Mouse (Mus musculus): Measurements from ENCODE around the gene Rxfp4. TPM values are rescaled to one million over a fixed set of nuclear protein-coding genes. Genes with fewer than 3 reads are reported as not detected.
A peak's percentile ranks its signal among the peaks of the same experiment; 100 is the strongest.

Rxfp4 gene
- polyA plus RNA-seq, 1 experiment = 0.06 TPM

- 13% methylated on average over 15 of the region's 15 CpGs for WGBS
- Histone ChIP-seq H3K27me3 (replicated peaks; ENCODE audit: control insufficient read depth, insufficient read depth, low read length) (no peaks in the 10 kb centered on the region), H3K4me3 (ENCODE audit: insufficient read depth, low read depth, low read length) (peak overlapping the region; percentile 88), H3K27ac (ENCODE audit: insufficient read depth, low read depth, low read length) (peak overlapping the region; percentile 68), H3K36me3 (ENCODE audit: control insufficient read depth, insufficient read depth, low read length) (no peaks in the 10 kb centered on the region), H3K4me1 (ENCODE audit: control insufficient read depth, insufficient read depth, low read length) (peaks cover 48% of the 10 kb centered on the region)
- no peak for TF ChIP-seq POLR2A (IDR thresholded peaks at IDR 0.05; ENCODE audit: low read depth, low read length)
- TF ChIP-seq CTCF (conservative IDR thresholded peaks at IDR 0.05; ENCODE audit: insufficient read depth, insufficient read length, low read depth, low read length) = no peak
- DNase-seq = peak; percentile 58
Observed at GRCm38 (mm10) chr3:88623346-88624135, 29.4 kb downstream of the Rxfp4 start.

DNA sequence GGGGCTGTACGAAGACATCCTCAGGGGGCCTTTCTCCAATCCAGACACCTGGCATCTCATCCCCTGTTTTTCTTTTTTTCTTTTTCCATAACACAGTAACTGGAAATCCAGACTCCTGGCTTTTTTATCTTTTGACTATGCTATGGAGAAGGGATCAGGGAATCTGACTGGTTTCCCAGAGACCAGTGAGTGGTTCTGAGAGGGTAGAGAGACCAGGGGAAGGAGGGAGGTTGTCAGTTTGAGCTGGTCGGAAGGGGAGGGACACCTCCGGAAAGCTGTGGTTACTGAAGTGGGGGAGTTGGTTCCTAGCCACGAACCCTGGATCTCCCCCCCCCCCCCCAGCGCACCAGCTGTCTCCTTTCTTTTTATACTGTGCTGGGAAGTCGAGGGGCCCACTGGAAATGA is 30.0 kb downstream of the Rxfp4 start:
- Histone ChIP-seq H3K4me1 (ENCODE audit: control insufficient read depth, insufficient read depth, low read length) (peaks cover 50% of the 10 kb centered on the region), H3K36me3 (ENCODE audit: control insufficient read depth, insufficient read depth, low read length) (no peaks in the 10 kb centered on the region), H3K27me3 (replicated peaks; ENCODE audit: control insufficient read depth, insufficient read depth, low read length) (no peaks in the 10 kb centered on the region), H3K4me3 (ENCODE audit: insufficient read depth, low read depth, low read length) (peak overlapping the region; percentile 88), H3K27ac (ENCODE audit: insufficient read depth, low read depth, low read length) (peak overlapping the region; percentile 68)
- TF ChIP-seq POLR2A (IDR thresholded peaks at IDR 0.05; ENCODE audit: low read depth, low read length) (no peak), CTCF (conservative IDR thresholded peaks at IDR 0.05; ENCODE audit: insufficient read depth, insufficient read length, low read depth, low read length) (no peak)
- DNase-seq = peak; percentile 65
- WGBS = 7% methylated on average over 6 of the region's 6 CpGs

GRCm38 (mm10) chr3:88622113-88622940 is 30.6 kb downstream of the Rxfp4 start:
- peak; percentile 81 for DNase-seq
- H3K27ac ChIP-seq (ENCODE audit: insufficient read depth, low read depth, low read length) = peak overlapping the region; percentile 69
- H3K4me3 ChIP-seq (ENCODE audit: insufficient read depth, low read depth, low read length) = peak overlapping the region; percentile 88
- 4% methylated on average over 24 of the region's 24 CpGs for WGBS
- TF ChIP-seq POLR2A (IDR thresholded peaks at IDR 0.05; ENCODE audit: low read depth, low read length) (no peak), CTCF (conservative IDR thresholded peaks at IDR 0.05; ENCODE audit: insufficient read depth, insufficient read length, low read depth, low read length) (no peak)
- peaks cover 50% of the 10 kb centered on the region for H3K4me1 ChIP-seq (ENCODE audit: control insufficient read depth, insufficient read depth, low read length)
- H3K27me3 ChIP-seq (replicated peaks; ENCODE audit: control insufficient read depth, insufficient read depth, low read length) = no peaks in the 10 kb centered on the region
- no peaks in the 10 kb centered on the region for H3K36me3 ChIP-seq (ENCODE audit: control insufficient read depth, insufficient read depth, low read length)

DNA sequence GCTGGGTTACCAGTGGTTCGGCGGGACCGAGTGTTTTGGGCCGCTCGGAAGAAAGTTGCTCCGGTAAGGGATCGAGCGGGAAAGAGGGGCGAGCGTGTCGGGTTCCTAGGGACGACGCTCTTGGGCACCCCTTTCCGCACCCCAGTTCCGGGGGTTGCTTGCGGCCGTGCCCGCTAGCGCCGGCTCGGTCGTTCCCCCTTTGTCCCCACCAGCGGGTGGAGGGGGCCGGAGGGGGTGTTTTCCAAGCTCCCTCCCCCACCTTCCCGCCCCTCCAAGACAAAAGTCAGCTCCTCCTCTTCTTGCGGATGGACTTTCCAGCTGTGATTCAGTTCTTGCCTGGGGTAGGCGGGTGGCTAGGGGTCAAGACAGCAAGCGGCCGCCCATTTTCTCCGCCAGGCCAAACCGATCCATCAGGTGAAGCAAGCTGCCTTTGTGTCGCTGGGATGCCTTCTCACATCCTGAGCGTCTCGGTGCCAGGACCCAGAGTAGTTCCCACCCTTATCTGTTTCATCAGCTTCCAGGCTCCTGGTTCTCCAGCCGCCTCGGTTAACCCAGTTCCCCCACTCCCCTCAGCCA is 31.3 kb downstream of the Rxfp4 start:
- DNase-seq = peak; percentile 89
- H3K27me3 ChIP-seq (replicated peaks; ENCODE audit: control insufficient read depth, insufficient read depth, low read length) = no peaks in the 10 kb centered on the region
- H3K27ac ChIP-seq (ENCODE audit: insufficient read depth, low read depth, low read length) = peak overlapping the region; percentile 93
- peak overlapping the region; percentile 88 for H3K4me3 ChIP-seq (ENCODE audit: insufficient read depth, low read depth, low read length)
- WGBS = 1% methylated on average over 36 of the region's 36 CpGs
- H3K36me3 ChIP-seq (ENCODE audit: control insufficient read depth, insufficient read depth, low read length) = no peaks in the 10 kb centered on the region
- TF ChIP-seq CTCF (conservative IDR thresholded peaks at IDR 0.05; ENCODE audit: insufficient read depth, insufficient read length, low read depth, low read length) (no peak), POLR2A (IDR thresholded peaks at IDR 0.05; ENCODE audit: low read depth, low read length) (peak; percentile 15)
- peaks cover 47% of the 10 kb centered on the region for H3K4me1 ChIP-seq (ENCODE audit: control insufficient read depth, insufficient read depth, low read length)

GRCm38 (mm10) chr3:88620992-88621536 is 31.9 kb downstream of the Rxfp4 start:
- H3K4me3 ChIP-seq (ENCODE audit: insufficient read depth, low read depth, low read length) = peak overlapping the region; percentile 88
- under 1% methylated on average over 64 of the region's 64 CpGs for WGBS
- no peaks in the 10 kb centered on the region for H3K36me3 ChIP-seq (ENCODE audit: control insufficient read depth, insufficient read depth, low read length)
- H3K4me1 ChIP-seq (ENCODE audit: control insufficient read depth, insufficient read depth, low read length) = peaks cover 41% of the 10 kb centered on the region
- peak overlapping the region; percentile 93 for H3K27ac ChIP-seq (ENCODE audit: insufficient read depth, low read depth, low read length)
- no peaks in the 10 kb centered on the region for H3K27me3 ChIP-seq (replicated peaks; ENCODE audit: control insufficient read depth, insufficient read depth, low read length)
- no peak for TF ChIP-seq CTCF (conservative IDR thresholded peaks at IDR 0.05; ENCODE audit: insufficient read depth, insufficient read length, low read depth, low read length)
- peak; percentile 41 for TF ChIP-seq POLR2A (IDR thresholded peaks at IDR 0.05; ENCODE audit: low read depth, low read length)
- DNase-seq = peak; percentile 88

GRCm38 (mm10) chr3:88620146-88620991 is 32.6 kb downstream of the Rxfp4 start:
- H3K4me1 ChIP-seq (ENCODE audit: control insufficient read depth, insufficient read depth, low read length) = peaks cover 36% of the 10 kb centered on the region
- no peaks in the 10 kb centered on the region for H3K27me3 ChIP-seq (replicated peaks; ENCODE audit: control insufficient read depth, insufficient read depth, low read length)
- no peak for DNase-seq
- TF ChIP-seq POLR2A (IDR thresholded peaks at IDR 0.05; ENCODE audit: low read depth, low read length) (no peak), CTCF (conservative IDR thresholded peaks at IDR 0.05; ENCODE audit: insufficient read depth, insufficient read length, low read depth, low read length) (no peak)
- peak overlapping the region; percentile 93 for H3K27ac ChIP-seq (ENCODE audit: insufficient read depth, low read depth, low read length)
- no peaks in the 10 kb centered on the region for H3K36me3 ChIP-seq (ENCODE audit: control insufficient read depth, insufficient read depth, low read length)
- 16% methylated on average over 15 of the region's 15 CpGs for WGBS
- H3K4me3 ChIP-seq (ENCODE audit: insufficient read depth, low read depth, low read length) = peak overlapping the region; percentile 88

Measured in kidney, adult 2 months (tissue).